21 mouse cellular contexts compared by ENCODE assay signal in genomic region chr4:44555576-44555975, GRCm38 (mm10).
A peak's percentile ranks its signal among the peaks of the same experiment; 100 is the strongest.
DNase-seq lines count a peak whose midpoint lies in the region; TF ChIP-seq lines count a peak whose summit lies in the region.
"Had no signal": no experiment of that assay in that cellular context is flagged by ENCODE, and none has a peak within 500 bp of the region (broad histone marks: within the 10 kb centered on the region; RNA-seq: fewer than 3 reads in every experiment).

No protein-coding gene starts in this region.

- no peak for TF ChIP-seq CTCF in E14TG2a.4 (conservative IDR thresholded peaks at IDR 0.05; ENCODE audit: low read length)

- H3K36me3 ChIP-seq in E14TG2a.4 (ENCODE audit: insufficient read depth, low read length), result no peaks in the 10 kb centered on the region
- H3K36me3 ChIP-seq: embryonic facial prominence, embryonic 10.5 days; embryonic facial prominence, embryonic 12.5 days; G1E had no signal

- peak; percentile 78 for DNase-seq in ES-CJ7 (ENCODE audit: low read depth, low spot score)
- peak; percentile 61 for DNase-seq in R1 (ENCODE audit: low read depth, low spot score)
- DNase-seq in ZHBTc4 (ENCODE audit: low read depth, low spot score), result peak; percentile 92
- DNase-seq in lung, postnatal 14 days, result no peak
- no peak for DNase-seq in gastrocnemius, postnatal 4 days (ENCODE audit: low spot score in 2 of 2)
- no peak for DNase-seq in adrenal gland, adult 8-10 months
- DNase-seq: adrenal gland, adult 2 months; adrenal gland, postnatal 14 days; adrenal gland, postnatal 36 days; B cell, adult 2 months; cerebellum, adult 11-12 months; cerebellum, adult 2 months; cerebellum, adult 9-10 months; cerebellum, postnatal 10 days; cerebellum, postnatal 25 days had no signal

- peaks cover 69% of the 10 kb centered on the region for H3K4me1 ChIP-seq in E14TG2a.4 (replicated peaks; ENCODE audit: low read depth, low read length)

- H3K9me3 ChIP-seq in E14TG2a.4 (ENCODE audit: low read length), result no peaks in the 10 kb centered on the region
- H3K9me3 ChIP-seq: embryonic facial prominence, embryonic 10.5 days; embryonic facial prominence, embryonic 12.5 days; forebrain, embryonic 13.5 days; G1E had no signal

- peaks cover 22% of the 10 kb centered on the region for H3K27me3 ChIP-seq in E14TG2a.4 (ENCODE audit: insufficient read depth, low read length)
- H3K27me3 ChIP-seq: CH12.LX had no signal

- H3K4me3 ChIP-seq in E14TG2a.4 (replicated peaks; ENCODE audit: low read length), result peak overlapping the region; percentile 63
- H3K4me3 ChIP-seq: embryonic facial prominence, embryonic 10.5 days; embryonic facial prominence, embryonic 12.5 days; forebrain, embryonic 13.5 days had no signal

Comparison
In these comparisons a context has a peak if more than half of its experiments do, and no peak if none do; other contexts are left out.
1. DNase-seq: peak in ES-CJ7 (single experiment), R1 (single experiment) and ZHBTc4 (single experiment); none in lung, postnatal 14 days (single experiment), gastrocnemius, postnatal 4 days (0 of 2) and adrenal gland, adult 8-10 months (single experiment).